20 mouse cellular contexts compared by ENCODE assay signal in the genomic region with DNA sequence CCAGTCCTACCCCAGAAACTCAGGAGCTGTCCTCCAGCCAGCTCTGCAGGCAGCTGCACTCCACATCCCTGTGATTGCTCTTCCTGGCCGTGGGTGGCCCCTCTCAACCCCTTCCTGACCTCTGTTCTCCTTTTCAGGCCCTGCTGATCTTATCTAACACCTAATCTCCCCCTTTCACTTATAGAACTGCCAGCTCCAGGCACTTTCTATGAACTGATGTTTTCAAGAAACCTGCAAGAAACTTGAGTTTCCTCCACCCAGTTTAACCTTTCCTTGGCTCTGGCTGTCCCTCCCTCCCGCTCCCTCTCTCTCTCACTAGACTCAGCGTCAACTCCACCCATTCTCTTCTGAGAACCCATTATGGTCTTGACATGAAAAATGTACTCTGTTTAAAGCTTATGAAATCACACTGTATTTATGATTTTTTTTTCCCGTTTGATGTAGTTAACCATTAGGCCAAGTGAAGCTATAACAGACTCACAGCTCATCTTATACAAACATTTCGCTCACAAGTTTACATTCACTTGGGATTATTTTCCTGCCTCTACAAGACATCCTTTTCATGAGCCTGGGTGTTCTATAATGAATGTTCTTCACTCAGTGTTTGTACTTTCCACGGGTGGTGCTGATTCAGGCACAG.
A peak's percentile ranks its signal among the peaks of the same experiment; 100 is the strongest.
DNase-seq lines count a peak whose midpoint lies in the region; ATAC-seq lines count a peak whose summit lies in the region.
"Had no signal": no experiment of that assay in that cellular context is flagged by ENCODE, and none has a peak within 500 bp of the region (broad histone marks: within the 10 kb centered on the region; RNA-seq: fewer than 3 reads in every experiment).

No protein-coding gene starts in this region.

- H3K4me2 ChIP-seq in lung, embryonic 15.5 days: no peak overlapping the region
- no peak overlapping the region for H3K4me2 ChIP-seq in intestine, embryonic 16.5 days (ENCODE audit: low read depth, low read length)
- H3K4me2 ChIP-seq: heart, embryonic 15.5 days; limb, embryonic 12.5 days; liver, embryonic 12.5 days; midbrain, embryonic 12.5 days had no signal

- no peak for DNase-seq in lung, postnatal 14 days
- DNase-seq in embryo, embryonic 10.5 days (ENCODE audit: low spot score): peak; percentile 27
- DNase-seq in yolk sac, embryonic 10.5 days (ENCODE audit: low spot score): peak; percentile 62
- no peak for DNase-seq in cerebellum, postnatal 10 days
- DNase-seq in spleen, postnatal 36 days (ENCODE audit: low spot score in 2 of 2): no peak
- DNase-seq: B cell, adult 2 months; cerebellum, adult 8-10 months; gastrocnemius, postnatal 25 days; kidney, adult 2 months; kidney, postnatal 25 days; right cerebral cortex, postnatal 4 days; thymus, postnatal 36 days had no signal

- peaks cover 13% of the 10 kb centered on the region for H3K4me1 ChIP-seq in lung, embryonic 15.5 days
- peaks cover 6% of the 10 kb centered on the region for H3K4me1 ChIP-seq in intestine, embryonic 16.5 days (ENCODE audit: control insufficient read depth, insufficient read depth, low read length)
- H3K4me1 ChIP-seq: limb, embryonic 12.5 days; liver, embryonic 12.5 days; midbrain, embryonic 12.5 days had no signal

- H3K4me3 ChIP-seq in lung, embryonic 15.5 days: no peak overlapping the region
- no peak overlapping the region for H3K4me3 ChIP-seq in intestine, embryonic 16.5 days (ENCODE audit: low read length)
- H3K4me3 ChIP-seq: heart, embryonic 15.5 days; limb, embryonic 12.5 days; liver, embryonic 12.5 days; midbrain, embryonic 12.5 days had no signal

- peak; percentile 87 for ATAC-seq in lung, embryonic 15.5 days (ENCODE audit: borderline replicate concordance, extremely low read depth, low FRiP score, low TSS enrichment)
- peak; percentile 66 for ATAC-seq in intestine, embryonic 16.5 days
- ATAC-seq: forebrain, embryonic 14.5 days; hindbrain, postnatal 0 days; liver, embryonic 12.5 days had no signal

- H3K36me3 ChIP-seq in lung, embryonic 15.5 days: no peaks in the 10 kb centered on the region
- H3K36me3 ChIP-seq in intestine, embryonic 16.5 days (ENCODE audit: control insufficient read depth, insufficient read depth, low read length): no peaks in the 10 kb centered on the region
- H3K36me3 ChIP-seq: heart, embryonic 15.5 days; limb, embryonic 12.5 days; liver, embryonic 12.5 days; midbrain, embryonic 12.5 days had no signal

- no peaks in the 10 kb centered on the region for H3K27me3 ChIP-seq in lung, embryonic 15.5 days
- H3K27me3 ChIP-seq in intestine, embryonic 16.5 days (replicated peaks; ENCODE audit: control insufficient read depth, insufficient read depth, low read length): no peaks in the 10 kb centered on the region
- H3K27me3 ChIP-seq: limb, embryonic 12.5 days; liver, embryonic 12.5 days; midbrain, embryonic 12.5 days had no signal

- peak overlapping the region; percentile 80 for H3K27ac ChIP-seq in lung, embryonic 15.5 days
- peak overlapping the region; percentile 34 for H3K27ac ChIP-seq in intestine, embryonic 16.5 days (ENCODE audit: low read length)
- H3K27ac ChIP-seq: heart, embryonic 15.5 days; hindbrain, postnatal 0 days; limb, embryonic 12.5 days; liver, embryonic 12.5 days; midbrain, embryonic 12.5 days had no signal

- no peak overlapping the region for H3K9ac ChIP-seq in lung, embryonic 15.5 days
- no peak overlapping the region for H3K9ac ChIP-seq in intestine, embryonic 16.5 days (ENCODE audit: low read depth, low read length)
- H3K9ac ChIP-seq: heart, embryonic 15.5 days; limb, embryonic 12.5 days; liver, embryonic 12.5 days; midbrain, embryonic 12.5 days had no signal

- no peaks in the 10 kb centered on the region for H3K9me3 ChIP-seq in lung, embryonic 15.5 days
- no peaks in the 10 kb centered on the region for H3K9me3 ChIP-seq in intestine, embryonic 16.5 days (ENCODE audit: control insufficient read depth, low read length)
- H3K9me3 ChIP-seq: heart, embryonic 15.5 days; limb, embryonic 12.5 days; liver, embryonic 12.5 days; midbrain, embryonic 12.5 days had no signal

- WGBS in lung, embryonic 15.5 days: 9% methylated on average over 6 of the region's 6 CpGs
- WGBS in intestine, embryonic 16.5 days: 25% methylated on average over 6 of the region's 6 CpGs

Comparison
In these comparisons a context has a peak if more than half of its experiments do, and no peak if none do; other contexts are left out.
1. DNase-seq: peak in embryo, embryonic 10.5 days (single experiment) and yolk sac, embryonic 10.5 days (single experiment); none in lung, postnatal 14 days (single experiment), cerebellum, postnatal 10 days (0 of 2) and spleen, postnatal 36 days (0 of 2).